Comparison of ENCODE assay signal across 13 mouse cellular contexts in the genomic region with DNA sequence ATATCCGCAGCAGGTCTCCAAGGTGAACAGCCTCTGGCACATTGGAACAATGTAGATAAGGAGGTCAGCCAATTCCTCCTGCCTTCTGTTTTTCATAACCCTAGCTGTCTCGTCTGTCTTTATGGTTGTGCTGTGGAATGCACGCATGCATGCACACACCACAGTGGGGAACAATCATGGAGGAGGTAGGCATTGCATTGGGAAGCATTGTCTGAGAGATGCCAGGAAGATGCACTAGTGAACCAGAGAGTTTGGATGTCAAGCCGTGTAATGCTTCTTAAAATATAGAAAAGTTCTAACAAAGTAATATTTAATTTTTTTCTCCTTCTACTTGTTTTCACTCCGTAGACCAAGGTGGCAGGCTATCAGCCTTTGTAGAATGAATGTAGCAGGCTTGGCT. TPM values are rescaled to one million over a fixed set of nuclear protein-coding genes. Genes with fewer than 3 reads are reported as not detected.
"Had no signal": no experiment of that assay in that cellular context is flagged by ENCODE, and none has a peak within 500 bp of the region (broad histone marks: within the 10 kb centered on the region; RNA-seq: fewer than 3 reads in every experiment).

No protein-coding gene starts in this region.

- ATAC-seq: midbrain, embryonic 13.5 days had no signal

- H3K27ac ChIP-seq: kidney, embryonic 15.5 days; limb, embryonic 15.5 days; liver, embryonic 13.5 days; midbrain, embryonic 13.5 days; neural tube, embryonic 15.5 days had no signal

- H3K36me3 ChIP-seq: kidney, embryonic 15.5 days; liver, embryonic 13.5 days; midbrain, embryonic 13.5 days; neural tube, embryonic 15.5 days had no signal

- H3K4me3 ChIP-seq: kidney, embryonic 15.5 days; limb, embryonic 15.5 days; liver, embryonic 13.5 days; midbrain, embryonic 13.5 days; neural tube, embryonic 15.5 days had no signal

- DNase-seq: kidney, adult 11 months; kidney, postnatal 14 days; liver, embryonic 13.5 days; lung, adult 18-20 months; thymus, adult 2 months; thymus, postnatal 36 days had no signal

- H3K27me3 ChIP-seq: kidney, embryonic 15.5 days; limb, embryonic 15.5 days; liver, embryonic 13.5 days; midbrain, embryonic 13.5 days; neural tube, embryonic 15.5 days had no signal

- H3K9ac ChIP-seq: kidney, embryonic 15.5 days; limb, embryonic 15.5 days; liver, embryonic 13.5 days; midbrain, embryonic 13.5 days; neural tube, embryonic 15.5 days had no signal

- H3K9me3 ChIP-seq: kidney, embryonic 15.5 days; limb, embryonic 15.5 days; liver, embryonic 13.5 days; midbrain, embryonic 13.5 days; neural tube, embryonic 15.5 days had no signal

- H3K4me2 ChIP-seq: kidney, embryonic 15.5 days; limb, embryonic 15.5 days; liver, embryonic 13.5 days; midbrain, embryonic 13.5 days; neural tube, embryonic 15.5 days had no signal

- H3K4me1 ChIP-seq: kidney, embryonic 15.5 days had no signal

RNA-seq across cellular contexts. Expression of a gene that starts 33.5 kb away (rescaled TPM):
- total RNA-seq: left cerebral cortex, postnatal 25 days had no signal
- polyA plus RNA-seq: neural tube, embryonic 11.5 days had no signal

RNA-seq across cellular contexts. Expression of a gene that starts 49.9 kb away (rescaled TPM):
- total RNA-seq: megakaryocyte-erythroid progenitor cell, adult 5-6 weeks had no signal
